Mouse (Mus musculus): Measurements from ENCODE around the gene Lyrm4.

The Lyrm4 gene

GRCm38 (mm10) chr13:36117143-36118014 is at the start of gene Lyrm4, which contains the start of gene Fars2:
Gene Lyrm4, minus strand, starts transcription at chr13:36117526.
Gene Fars2, plus strand, starts transcription at chr13:36117412.
- DNase-seq (ENCODE audit: low read depth, low spot score): peak; percentile 97

- no peak for DNase-seq (ENCODE audit: low read depth, low spot score)
These were observed 46.6 kb upstream of the Lyrm4 start for GRCm38 (mm10) chr13:36163898-36164297.

GRCm38 (mm10) chr13:36163411-36163810 is 46.1 kb upstream of the Lyrm4 start:
- DNase-seq (ENCODE audit: low read depth, low spot score): no peak

GRCm38 (mm10) chr13:36156340-36156931 is 39.1 kb upstream of the Lyrm4 start:
- DNase-seq (ENCODE audit: low read depth, low spot score): no peak

DNA sequence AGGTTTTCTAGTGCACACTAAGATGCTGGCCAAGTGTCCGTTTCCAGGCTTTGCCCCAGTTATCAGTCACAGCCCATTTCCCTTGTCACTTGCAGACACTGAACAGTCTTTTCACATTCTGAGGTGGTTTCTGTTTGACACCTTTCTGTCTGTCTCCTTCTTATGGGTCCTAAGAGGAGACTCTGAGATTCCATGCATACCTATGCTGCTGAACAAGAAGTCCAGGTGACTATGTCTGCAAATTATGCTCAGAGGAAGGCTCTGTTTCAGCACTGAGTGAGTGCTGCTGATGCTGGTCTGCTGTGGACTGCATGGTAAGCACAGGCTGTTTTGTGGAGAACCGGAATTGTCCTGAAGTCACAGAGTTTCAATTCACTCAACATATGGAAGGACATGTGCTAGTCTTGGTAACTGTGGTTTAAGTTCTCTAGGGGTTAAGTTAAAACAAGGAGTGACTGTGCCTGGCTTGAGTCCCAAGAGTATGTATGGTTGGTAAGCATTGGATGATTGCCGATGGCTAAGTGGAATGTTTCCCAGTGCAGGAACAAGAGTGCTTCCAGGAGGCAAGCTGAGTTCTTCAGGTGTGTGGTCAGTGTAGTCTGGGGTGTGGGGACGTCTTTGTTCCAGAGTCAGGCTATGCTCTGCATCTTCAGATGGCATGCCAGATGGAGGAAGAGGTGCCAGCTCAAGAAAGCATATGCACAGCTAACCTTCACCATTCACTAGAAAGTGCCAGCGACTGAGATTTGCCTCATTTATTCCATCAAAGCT is 35.6 kb upstream of the Lyrm4 start:
- DNase-seq (ENCODE audit: low read depth, low spot score): no peak

DNA sequence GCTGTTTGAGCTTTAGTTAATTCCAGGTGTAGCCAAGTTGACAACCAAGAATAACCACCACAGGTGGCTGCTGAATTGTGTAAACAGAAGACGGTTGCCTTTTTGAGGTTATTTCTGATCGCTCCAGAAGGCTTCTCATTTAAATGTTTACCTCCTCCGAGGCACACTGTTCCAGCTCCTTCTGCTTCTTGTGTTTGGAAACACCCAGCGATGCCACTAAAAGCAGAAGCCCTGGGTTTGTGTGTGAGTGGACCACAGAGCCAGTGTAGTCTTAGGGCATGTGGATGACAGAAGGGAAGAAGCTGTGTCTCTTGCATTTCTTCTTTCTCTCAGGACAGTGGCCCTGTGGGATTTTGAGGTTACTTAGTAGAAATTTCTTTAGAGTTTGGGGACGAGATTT is 32.9 kb upstream of the Lyrm4 start:
- no peak for DNase-seq (ENCODE audit: low read depth, low spot score)

DNA sequence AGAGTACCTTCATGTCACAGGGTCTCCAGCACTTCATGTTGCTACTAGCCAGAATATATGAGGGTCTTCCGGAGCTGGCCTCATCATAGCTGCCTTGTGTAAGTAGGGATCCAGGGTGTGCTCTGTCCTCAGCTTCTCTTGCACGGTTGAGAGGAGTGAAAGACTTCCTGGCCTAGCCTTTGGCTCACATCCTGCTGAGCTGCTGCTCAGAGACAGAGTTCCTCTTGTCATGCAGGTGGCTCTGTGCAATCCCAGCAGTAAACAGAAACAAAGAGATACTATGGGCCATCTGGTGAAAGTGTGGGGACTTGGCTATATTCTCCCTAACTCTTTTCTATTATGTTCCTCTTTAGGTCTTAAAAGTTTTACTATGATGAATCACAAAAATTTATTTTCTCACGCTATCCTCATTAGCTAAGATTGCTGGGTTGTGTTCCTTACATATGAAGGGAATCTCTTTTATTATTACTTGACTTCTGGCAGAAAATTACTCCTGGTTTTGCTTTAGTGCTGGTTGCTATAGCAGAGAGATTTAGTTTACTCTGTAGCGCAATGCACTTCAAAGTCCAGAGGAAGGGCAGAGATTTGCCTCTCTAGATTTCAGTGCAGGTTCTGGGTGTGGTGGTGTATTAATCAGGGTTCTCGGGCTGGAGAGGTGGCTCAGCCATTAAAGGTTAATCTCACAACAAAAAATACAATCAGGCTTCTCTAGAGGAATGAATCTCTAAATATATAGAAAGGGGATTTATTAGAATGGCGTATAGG is 32.0 kb upstream of the Lyrm4 start:
- no peak for DNase-seq (ENCODE audit: low read depth, low spot score)

DNA sequence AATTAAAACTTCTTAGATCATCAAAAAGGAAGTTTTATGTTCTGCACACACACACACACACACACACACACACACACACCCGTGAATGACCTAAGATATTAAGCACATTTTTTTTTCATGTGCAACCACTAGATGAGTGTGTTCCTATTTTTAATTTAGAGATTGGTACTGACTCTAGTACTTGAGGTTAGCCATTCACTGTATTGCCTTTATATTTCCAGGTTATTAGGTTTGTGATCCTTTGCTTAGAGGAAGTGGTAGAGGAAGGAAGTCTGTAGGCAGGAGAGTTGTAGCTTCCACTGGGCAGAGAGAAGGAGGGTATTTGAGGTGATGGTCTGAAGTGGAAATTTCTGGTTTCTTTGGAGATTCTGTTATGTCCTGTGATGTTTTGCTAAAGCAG is 28.3 kb upstream of the Lyrm4 start:
- DNase-seq (ENCODE audit: low read depth, low spot score): no peak

- no peak for DNase-seq (ENCODE audit: low read depth, low spot score)
These were observed 23.1 kb upstream of the Lyrm4 start for GRCm38 (mm10) chr13:36140247-36141016.

DNA sequence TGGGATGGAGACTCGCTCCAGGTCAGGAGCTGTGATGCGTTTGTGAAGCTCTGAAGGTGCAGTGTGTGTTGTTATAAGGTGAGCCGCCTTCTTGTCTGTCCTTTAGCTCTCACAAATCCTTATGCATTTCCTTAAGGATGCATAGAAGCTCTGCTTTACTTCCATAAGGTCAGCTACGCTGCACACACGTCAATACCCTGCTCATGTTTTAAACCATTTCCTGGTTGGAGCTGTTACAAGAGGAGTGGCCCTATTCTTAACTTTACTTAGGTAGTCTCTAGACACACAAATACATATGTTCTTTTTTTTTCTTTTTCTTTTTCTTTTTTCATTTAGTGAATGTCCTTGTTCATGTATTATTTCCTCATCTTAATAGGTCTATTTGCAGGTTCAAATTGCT is 22.4 kb upstream of the Lyrm4 start:
- DNase-seq (ENCODE audit: low read depth, low spot score): no peak

GRCm38 (mm10) chr13:36131992-36132649 is 14.8 kb upstream of the Lyrm4 start:
- no peak for DNase-seq (ENCODE audit: low read depth, low spot score)

- DNase-seq (ENCODE audit: low read depth, low spot score): no peak
These were observed 14.1 kb upstream of the Lyrm4 start for GRCm38 (mm10) chr13:36131401-36131800.

GRCm38 (mm10) chr13:36129360-36130054 is 12.2 kb upstream of the Lyrm4 start:
- DNase-seq (ENCODE audit: low read depth, low spot score): no peak

- DNase-seq (ENCODE audit: low read depth, low spot score): no peak
These were observed 3.3 kb upstream of the Lyrm4 start for GRCm38 (mm10) chr13:36120606-36121005.

GRCm38 (mm10) chr13:36119684-36120083 is 2.4 kb upstream of the Lyrm4 start:
- DNase-seq (ENCODE audit: low read depth, low spot score): no peak

DNA sequence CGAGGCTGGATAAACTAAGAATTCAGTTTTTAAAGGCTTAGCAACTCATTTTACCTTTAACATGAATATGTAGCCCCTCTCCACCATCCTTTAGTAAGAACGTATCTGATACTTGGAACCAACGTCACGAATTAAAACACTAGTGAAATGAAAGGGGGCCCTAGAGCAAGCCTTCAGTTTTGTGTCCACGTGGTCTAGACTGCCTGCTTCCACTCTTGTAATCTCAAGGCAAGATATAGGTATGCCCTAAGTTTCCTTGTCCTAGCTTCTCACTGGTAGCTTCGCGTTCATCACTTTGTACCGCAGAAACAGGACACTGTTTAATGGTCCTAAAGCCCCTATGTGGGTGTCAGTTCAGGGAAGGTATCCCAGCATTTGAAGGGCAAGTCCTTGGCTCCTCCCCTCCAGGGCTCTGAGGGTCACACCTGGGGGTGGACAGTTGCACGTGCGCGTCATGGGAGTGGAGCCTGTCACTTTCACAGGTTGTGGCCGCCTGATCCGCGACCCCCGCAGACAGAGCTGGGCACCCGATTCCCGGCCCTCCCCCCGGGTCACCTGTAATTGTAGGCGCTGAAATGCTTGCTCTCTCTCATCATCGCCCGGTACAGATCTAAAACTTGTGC is 695 bp downstream of the Lyrm4 start:
- DNase-seq (ENCODE audit: low read depth, low spot score): peak; percentile 41

- DNase-seq (ENCODE audit: low read depth, low spot score): no peak
These were observed 4.1 kb downstream of the Lyrm4 start for GRCm38 (mm10) chr13:36113181-36113580.

DNA sequence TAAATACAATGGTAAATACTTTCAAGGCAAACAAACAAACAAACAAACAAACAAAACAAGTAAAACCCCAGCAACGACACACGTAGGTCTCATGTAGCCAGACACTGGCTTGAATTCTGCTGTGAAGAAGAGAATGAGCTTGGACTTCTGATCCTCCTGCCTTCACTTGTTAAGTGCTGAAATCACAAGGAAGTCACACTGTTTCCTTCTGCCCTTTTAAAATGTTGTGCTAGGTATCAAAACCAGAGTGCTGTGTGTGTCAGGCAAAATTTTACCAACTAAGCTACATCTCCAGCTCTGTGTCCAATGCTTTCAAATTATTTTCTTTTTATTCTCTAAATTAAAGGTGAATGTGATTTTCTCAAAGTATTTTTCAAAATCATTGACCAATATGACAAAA is 6.0 kb downstream of the Lyrm4 start:
- DNase-seq (ENCODE audit: low read depth, low spot score): no peak

DNA sequence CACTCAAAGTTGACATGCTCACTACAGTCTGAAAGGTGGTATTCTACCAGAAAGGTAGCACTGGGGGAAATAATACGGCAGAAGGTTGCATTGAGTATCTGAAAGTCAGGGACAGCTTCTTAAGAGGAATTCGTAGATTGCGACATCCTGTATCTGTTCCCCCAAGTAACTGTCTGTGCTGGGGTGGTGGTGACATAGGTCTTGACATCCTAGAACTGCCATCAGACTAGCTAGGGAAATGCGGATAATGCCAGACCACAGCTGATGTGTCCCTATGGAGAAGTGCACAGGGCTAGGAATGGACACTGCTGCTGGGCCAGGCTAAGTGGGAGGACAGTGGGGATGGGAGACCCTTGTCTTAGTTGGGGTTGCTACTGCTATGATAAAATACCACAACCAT is 8.8 kb downstream of the Lyrm4 start:
- DNase-seq (ENCODE audit: low read depth, low spot score): no peak
